Mouse (Mus musculus): Measurements from ENCODE around the gene Ptk7.

The Ptk7 gene

DNA sequence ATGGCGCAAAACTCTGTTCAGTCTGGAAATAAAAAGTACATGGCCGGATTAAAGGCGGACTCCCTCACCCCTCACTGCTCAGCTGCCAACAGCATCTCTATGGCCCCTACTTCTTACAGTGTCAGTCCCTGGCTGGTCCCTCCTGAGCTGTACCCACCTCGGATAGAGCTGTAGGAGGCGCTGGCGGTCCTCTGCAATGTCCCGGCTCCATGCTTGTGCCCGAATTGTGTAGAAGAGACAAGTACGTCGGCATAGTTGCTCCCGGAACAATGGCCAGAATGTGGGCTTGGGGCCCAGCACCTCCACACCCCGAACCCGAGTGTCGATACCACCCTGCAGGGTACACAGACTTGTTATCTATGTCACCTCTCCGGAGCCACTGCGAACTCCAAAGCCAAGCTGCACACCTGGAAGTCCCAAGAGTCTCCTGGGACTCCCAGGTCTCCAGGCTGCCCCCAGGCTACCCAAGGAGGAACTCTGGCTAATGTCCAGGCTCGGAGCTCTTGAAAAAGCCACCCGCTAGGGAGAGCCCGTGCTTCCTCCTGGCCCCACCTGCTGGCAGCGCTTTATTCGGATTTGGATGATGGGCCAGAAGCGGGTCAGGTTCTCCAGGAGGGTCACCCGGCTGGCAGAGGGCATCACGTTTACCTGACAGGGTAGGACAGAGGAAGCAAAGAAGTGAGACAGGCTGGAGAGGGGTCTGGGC, 107.2 kb downstream of the Ptk7 start:
- no peak for DNase-seq (ENCODE audit: low read depth, low spot score)

DNA sequence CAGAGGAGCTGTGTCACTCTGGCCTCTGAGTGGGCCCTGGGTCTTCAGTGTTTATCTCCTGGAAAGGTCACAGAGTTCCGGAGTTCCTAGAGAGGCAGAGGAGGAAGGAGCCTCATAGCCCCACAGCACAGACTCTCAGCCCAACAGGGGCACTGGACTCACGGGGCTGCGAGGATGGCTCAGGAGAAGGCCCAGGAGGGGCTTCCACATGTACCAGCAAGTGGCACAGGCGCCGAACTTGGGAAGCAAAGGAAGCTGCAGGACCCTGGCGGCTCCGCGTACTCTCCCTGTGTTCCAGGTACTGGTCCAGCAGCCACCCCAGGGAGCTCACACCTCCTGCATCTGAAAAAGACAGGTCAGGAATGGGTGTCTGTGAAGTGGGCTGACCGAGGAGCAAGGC, 108.1 kb downstream of the Ptk7 start:
- DNase-seq (ENCODE audit: low read depth, low spot score): no peak

DNA sequence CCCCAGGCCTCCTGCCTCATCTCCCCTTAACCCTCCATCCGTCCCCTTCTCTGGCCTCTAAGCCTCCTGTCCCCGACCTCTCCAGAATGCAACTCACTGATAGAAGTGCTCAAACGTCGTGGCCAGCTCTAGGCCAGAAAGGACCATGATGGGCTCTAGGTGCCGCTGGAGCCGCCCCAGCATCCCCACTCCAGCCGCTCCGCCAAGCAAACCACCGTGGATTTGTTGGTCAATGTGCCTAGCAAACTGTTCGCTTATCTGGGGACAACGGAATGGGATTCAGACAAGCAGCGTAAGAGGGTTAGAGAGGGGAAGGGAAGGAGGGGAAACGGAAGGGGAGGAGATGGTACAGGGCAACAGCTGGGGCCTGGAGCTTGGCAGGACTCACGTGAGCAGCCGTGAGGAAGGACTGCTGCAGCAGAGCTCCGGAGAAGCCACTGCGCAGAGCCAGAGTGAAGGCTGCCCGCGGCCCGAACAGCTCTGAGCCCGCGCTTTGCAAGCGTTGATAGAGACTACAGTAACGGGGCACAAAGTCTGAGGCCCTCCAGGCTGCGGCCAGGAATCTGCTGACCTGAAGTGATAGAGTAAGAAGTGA, 108.8 kb downstream of the Ptk7 start:
- no peak for DNase-seq (ENCODE audit: low read depth, low spot score)

DNA sequence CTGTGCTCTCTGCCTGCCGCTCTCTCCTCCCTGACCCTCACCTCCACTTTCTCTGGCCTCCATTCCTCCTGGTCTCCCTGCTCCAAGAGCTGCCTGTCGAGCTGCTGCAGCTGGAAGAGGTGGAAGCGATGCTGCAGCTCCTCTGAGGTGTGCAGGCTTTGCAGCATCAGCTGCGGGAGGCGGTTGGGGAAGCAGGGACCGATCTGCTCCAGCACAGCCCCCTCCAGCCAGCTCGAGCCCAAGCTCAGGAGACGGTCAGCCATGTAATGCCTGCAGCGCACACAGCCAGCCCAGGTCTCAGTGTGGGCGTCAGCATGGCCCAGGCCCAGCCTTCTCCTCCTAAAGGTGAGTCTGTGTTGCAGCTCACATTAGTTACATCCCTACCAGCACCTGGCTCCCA, 109.3 kb downstream of the Ptk7 start:
- no peak for DNase-seq (ENCODE audit: low read depth, low spot score)

Data from 3T3-L1 (cell line).